Mouse (Mus musculus) brain, embryonic 14.5 days (tissue): ENCODE measurements around the gene Sesn2. TPM values are rescaled to one million over a fixed set of nuclear protein-coding genes. Genes with fewer than 3 reads are reported as not detected.
"Not testable (repeated sequence)": the region's sequence is repeated elsewhere in the genome, so short reads cannot be mapped to it uniquely, and the experiment has no call there.

ENCODE experiments used
- DNase-seq: peaks from one replicate; pipeline ENCODE4 v3.0.0-alpha.2; 2011; ENCODE audit warnings: low read depth
- CTCF ChIP-seq: fragments of 200-500 bp; IDR thresholded peaks from 2 replicates; pipeline ENCODE4 v1.5.1; 2012; ENCODE audit warnings: inconsistent platforms, mild to moderate bottlenecking, moderate library complexity, borderline replicate concordance; ENCODE audit not compliant: insufficient read depth, insufficient read length; ENCODE audit errors: extremely low read depth
- POLR2A ChIP-seq: fragments of 200-500 bp; IDR thresholded peaks from 2 replicates; pipeline ENCODE4 v1.6.1; 2012; ENCODE audit warnings: mild to moderate bottlenecking, inconsistent platforms, borderline replicate concordance; ENCODE audit not compliant: poor library complexity, insufficient read depth, insufficient read length, severe bottlenecking; ENCODE audit errors: extremely low read depth
- polyA plus RNA-seq: library from polyadenylated mRNA; depleted of rRNA; stranded (reverse); fragments of >200 nt; gene quantifications from 2 replicates; pipeline ENCODE4 v1.2.3, GENCODE M21; 2012; rRNA removed

The Sesn2 gene
- 5.1 and 6.1 TPM in 2 replicates for polyA plus RNA-seq

DNA sequence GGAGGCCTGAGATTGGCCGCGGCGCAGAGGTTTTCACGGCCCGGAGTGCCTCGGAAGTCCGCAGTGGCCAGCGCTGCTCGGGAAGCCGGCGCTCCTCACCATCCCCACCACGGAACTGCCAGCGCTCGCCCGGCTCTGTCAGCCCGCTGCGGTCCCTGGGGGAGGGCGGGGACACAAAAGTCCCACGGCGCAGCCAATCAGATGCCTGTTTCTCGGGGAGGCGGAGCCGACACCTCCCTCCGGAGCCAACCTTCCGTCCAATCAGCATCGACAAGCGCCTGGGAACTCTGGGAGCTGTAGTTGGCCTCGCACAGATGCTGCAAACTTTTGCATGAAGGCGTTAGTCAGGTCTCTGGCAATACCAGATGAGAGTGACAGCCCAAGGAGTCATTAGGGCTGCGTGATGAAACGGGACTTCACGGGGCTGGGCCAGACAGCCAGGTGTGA lies at the start of gene Sesn2:
Gene Sesn2 (minus strand): TSS at position 150 of the 447 bp plus-strand sequence.
- peak; percentile 99 for DNase-seq
- TF ChIP-seq CTCF (no peak), POLR2A (peak; percentile 90)

DNA sequence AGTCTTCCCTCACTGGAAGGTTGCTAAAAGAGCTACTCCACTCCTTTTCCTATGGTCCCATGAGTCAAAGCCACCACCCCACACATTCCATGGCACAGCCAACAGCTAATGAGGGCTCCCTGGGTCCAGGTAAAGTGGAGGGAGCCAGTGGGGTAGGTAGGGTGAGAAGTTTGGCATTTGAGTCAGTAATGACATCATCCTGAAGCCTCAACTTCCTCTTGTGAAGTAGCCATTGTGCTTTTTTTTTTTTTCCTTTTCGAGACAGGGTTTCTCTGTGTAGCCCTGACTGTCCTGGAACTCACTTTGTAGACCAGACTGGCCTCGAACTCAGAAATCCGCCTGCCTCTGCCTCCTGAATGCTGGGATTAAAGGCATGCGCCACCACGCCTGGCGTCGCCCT lies 45.2 kb upstream of the Sesn2 start:
- not testable (repeated sequence) for DNase-seq

GRCm38 (mm10) chr4:132554653-132555052 lies 44.4 kb upstream of the Sesn2 start:
- no peak for DNase-seq
- TF ChIP-seq POLR2A (no peak), CTCF (no peak)

GRCm38 (mm10) chr4:132554221-132554620 lies 43.9 kb upstream of the Sesn2 start:
- DNase-seq: no peak
- no peak for TF ChIP-seq CTCF
- no peak for TF ChIP-seq POLR2A

- DNase-seq: peak; percentile 77
- TF ChIP-seq POLR2A: no peak
- TF ChIP-seq CTCF: peak; percentile 68; the same call in 1 of the 2 replicates
These were observed 35.5 kb upstream of the Sesn2 start for GRCm38 (mm10) chr4:132545851-132546250.

DNA sequence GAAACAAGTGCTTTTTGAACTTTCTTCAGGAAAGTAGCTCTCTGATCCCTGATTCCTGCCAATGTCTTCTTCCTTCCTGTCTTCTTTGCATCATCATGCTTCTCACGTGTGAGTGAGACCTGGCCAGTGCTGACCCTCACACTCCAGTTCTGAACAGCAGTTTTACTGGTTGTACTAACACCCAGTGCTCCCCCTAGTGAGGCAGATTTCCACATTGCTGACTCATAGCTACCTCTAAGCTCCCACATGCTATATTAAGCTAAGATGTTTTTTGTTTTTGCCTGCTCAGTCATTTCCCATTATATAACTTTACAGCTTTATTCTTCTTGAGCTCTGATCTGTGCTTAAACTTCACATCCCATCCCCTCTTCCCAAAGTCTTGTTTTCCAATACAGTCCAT lies 32.4 kb upstream of the Sesn2 start:
- DNase-seq: no peak
- TF ChIP-seq POLR2A: no peak

DNA sequence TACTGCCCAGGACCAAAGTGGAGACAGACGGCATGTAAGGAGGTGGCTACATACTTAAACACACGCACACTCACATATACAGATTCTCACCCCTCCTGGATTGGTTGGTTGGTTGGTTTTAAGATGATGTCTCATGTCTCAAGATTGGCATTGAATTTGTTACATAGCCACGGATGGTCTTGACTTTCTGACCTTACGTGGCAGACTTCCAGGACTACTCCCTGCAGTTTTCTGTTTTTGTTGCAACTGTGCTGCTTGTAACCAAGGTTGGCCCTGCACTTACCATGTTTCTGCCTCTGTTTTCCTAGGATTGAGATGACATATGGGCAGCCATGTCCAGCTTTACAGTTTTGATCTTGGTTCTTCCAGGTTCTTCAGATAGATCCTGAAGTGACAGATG lies 31.1 kb upstream of the Sesn2 start:
- no peak for TF ChIP-seq CTCF
- no peak for TF ChIP-seq POLR2A
- no peak for DNase-seq

DNA sequence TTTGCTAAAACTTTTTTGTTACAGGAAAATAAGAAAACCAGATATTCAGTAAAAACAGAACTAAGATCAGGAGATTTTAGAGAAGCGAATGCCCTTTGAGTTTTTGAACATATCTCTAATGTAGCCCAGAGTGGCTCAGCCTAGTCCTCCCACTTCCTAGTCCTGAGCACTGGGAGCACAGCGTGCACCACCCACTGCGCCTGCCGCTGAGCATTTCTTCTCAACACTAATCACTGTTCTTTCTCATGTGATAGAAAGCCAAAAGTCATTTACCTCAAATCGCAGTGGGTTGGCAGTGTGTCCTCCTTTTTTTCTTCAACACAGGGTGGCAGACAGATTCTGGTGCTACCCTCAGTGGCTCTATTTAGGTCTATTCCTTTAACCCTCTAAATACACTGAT lies 29.2 kb upstream of the Sesn2 start:
- no peak for DNase-seq
- TF ChIP-seq CTCF: no peak

DNA sequence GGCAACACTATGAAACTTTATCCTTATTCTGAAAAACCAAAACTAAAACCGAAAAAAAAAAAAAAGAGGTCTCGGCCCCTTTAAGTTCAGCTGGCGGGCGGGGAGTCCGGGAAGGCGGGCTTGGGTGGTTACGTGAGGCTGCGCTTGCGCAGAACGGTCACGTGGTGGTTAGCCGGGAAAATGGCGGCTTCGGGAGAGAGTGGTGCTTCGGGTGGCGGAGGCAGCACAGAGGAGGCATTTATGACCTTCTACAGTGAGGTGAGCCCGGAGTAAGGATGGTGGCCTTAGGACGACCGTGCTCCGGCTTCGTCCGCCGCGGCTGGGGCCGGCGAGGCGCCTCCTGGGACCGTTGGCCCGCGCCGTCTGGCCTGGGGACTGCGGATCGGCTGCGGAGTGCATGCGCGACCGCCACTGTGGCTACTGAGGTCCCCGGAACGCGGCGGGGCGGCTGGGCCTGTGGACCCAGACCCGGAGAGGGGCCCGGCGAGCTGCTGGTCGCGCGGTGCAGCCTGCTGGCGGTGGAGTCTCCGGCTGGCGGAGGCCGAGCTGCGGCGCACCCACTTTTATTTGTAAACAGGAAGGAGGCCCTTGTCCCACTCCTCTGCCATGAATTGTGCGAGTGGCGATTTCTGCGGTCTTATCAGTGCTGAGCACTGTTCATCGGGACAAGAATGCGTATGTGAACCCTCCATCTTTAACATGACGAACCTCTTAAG lies 25.3 kb upstream of the Sesn2 start, which contains the start of gene Dnajc8:
Gene Dnajc8 (plus strand): TSS at position 145 of the 716 bp plus-strand sequence.
- DNase-seq: peak; percentile 97
- TF ChIP-seq POLR2A (peak; percentile 70; the same call in 1 of the 2 replicates), CTCF (no peak)

GRCm38 (mm10) chr4:132532981-132533916 lies 22.9 kb upstream of the Sesn2 start, which contains the start of gene Atpif1:
Gene Atpif1 (minus strand): TSS chr4:132533659.
- TF ChIP-seq CTCF (no peak), POLR2A (peak; percentile 80; the same call in 1 of the 2 replicates)
- peak; percentile 98 for DNase-seq

GRCm38 (mm10) chr4:132532496-132532895 lies 22.2 kb upstream of the Sesn2 start:
- DNase-seq: peak; percentile 46
- TF ChIP-seq POLR2A (no peak), CTCF (no peak)

- DNase-seq: no peak
These were observed 19.9 kb upstream of the Sesn2 start for GRCm38 (mm10) chr4:132530033-132530804.

GRCm38 (mm10) chr4:132529344-132529743 lies 19.0 kb upstream of the Sesn2 start:
- TF ChIP-seq POLR2A (no peak), CTCF (no peak)
- no peak for DNase-seq

More at GRCm38 (mm10) chr4:132530033-132530804, 19.9 kb upstream of the Sesn2 start:
- TF ChIP-seq CTCF (no peak), POLR2A (no peak)

GRCm38 (mm10) chr4:132527917-132528522 lies 17.7 kb upstream of the Sesn2 start:
- TF ChIP-seq CTCF: no peak
- no peak for TF ChIP-seq POLR2A
- no peak for DNase-seq
